Mouse (Mus musculus) forebrain, postnatal 0 days (tissue): Measurements from ENCODE around the gene Klf4. TPM values are rescaled to one million over a fixed set of nuclear protein-coding genes. Genes with fewer than 3 reads are reported as not detected.

Experiments
- ATAC-seq: fragments of 200-750 bp; cut with Nextera tagmentation; 2 replicates; pipeline ENCODE4 v1.8.0; 2017; ENCODE audit warnings: mild to moderate bottlenecking, moderate library complexity
- DNase-seq: peaks from one replicate; pipeline ENCODE4 v3.0.0-alpha.2; 2015
- H3K27ac ChIP-seq: fragments of 300-500 bp; sonication (generic); 2 replicates; pipeline ENCODE4 v1.5.1; 2014; ENCODE audit warnings: low read depth, mild to moderate bottlenecking, antibody characterized with exemption, low read length, moderate library complexity, mixed read lengths
- H3K27me3 ChIP-seq: fragments of 300-500 bp; sonication (generic); 2 replicates; pipeline ENCODE4 v1.6.1; 2014; ENCODE audit warnings: mild to moderate bottlenecking, low read length, mixed read lengths; ENCODE audit not compliant: insufficient read depth
- H3K36me3 ChIP-seq: fragments of 300-500 bp; sonication (generic); 2 replicates; pipeline ENCODE4 v1.6.1; 2014; ENCODE audit warnings: mild to moderate bottlenecking, moderate library complexity; ENCODE audit not compliant: insufficient read depth
- H3K4me1 ChIP-seq: fragments of 300-500 bp; sonication (generic); 2 replicates; pipeline ENCODE4 v1.6.1; 2014; ENCODE audit warnings: antibody characterized with exemption; ENCODE audit not compliant: insufficient read depth
- H3K4me2 ChIP-seq: fragments of 300-500 bp; sonication (generic); 2 replicates; pipeline ENCODE4 v1.6.1; 2014; ENCODE audit warnings: low read depth, mild to moderate bottlenecking, moderate library complexity
- H3K4me3 ChIP-seq: fragments of 300-500 bp; sonication (generic); 2 replicates; pipeline ENCODE4 v1.5.1; 2014; ENCODE audit warnings: low read depth, low read length, mixed read lengths
- H3K9ac ChIP-seq: fragments of 300-500 bp; sonication (generic); 2 replicates; pipeline ENCODE4 v1.6.1; 2014; ENCODE audit warnings: mild to moderate bottlenecking
- H3K9me3 ChIP-seq: fragments of 300-500 bp; sonication (generic); 2 replicates; pipeline ENCODE4 v1.6.1; 2016; ENCODE audit warnings: low read length
- CTCF ChIP-seq: sonication (generic); IDR thresholded peaks from 2 replicates; pipeline ENCODE4 v1.5.1; 2016; ENCODE audit warnings: antibody characterized with exemption, control low read depth, low read depth
- WGBS: fragments of 180-500 bp; shearing (Covaris S2); extraction: QIAGEN DNeasy Blood & Tissue Kit; methylation state at CpG from one replicate; pipeline ENCODE4 v1.1.7; 2014; 5-methylcytosine and 5-hydroxymethylcytosine counted together
- polyA plus RNA-seq: library from polyadenylated mRNA; unstranded; fragments of >200 nt; fragmentation: Nextera tagmentation; extraction: Ambion mirVana; gene quantifications from 2 replicates; pipeline ENCODE4 v1.2.1, GENCODE M21; 2015
- total RNA-seq: library from RNA; depleted of rRNA; stranded (reverse); fragments of >200 nt; gene quantifications from 2 replicates; pipeline ENCODE4 v1.2.3, GENCODE M21; 2014

The Klf4 gene
- total and polyA plus RNA-seq, 2 experiments from 2014 or later = 3.4 to 10.3 TPM

DNA sequence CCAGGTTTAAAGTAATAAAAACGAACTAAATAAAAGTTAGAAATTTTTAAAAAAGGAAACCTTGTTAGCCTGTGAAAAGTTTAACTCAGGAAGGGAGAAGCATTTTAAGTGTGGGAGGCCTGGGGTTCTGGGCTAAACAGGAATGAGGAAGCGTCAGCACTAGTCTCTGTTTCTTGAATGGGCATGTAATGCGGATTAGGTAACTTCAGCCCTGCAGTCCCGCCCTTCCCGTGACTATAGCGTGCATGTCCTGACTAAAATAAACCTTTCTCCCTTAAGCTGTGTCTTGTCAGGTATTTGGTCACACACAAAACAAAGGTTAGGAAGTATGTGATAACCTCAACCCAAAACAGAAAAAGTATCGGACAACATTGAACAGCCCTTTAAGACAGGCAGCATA lies 23.6 kb downstream of the Klf4 start:
- Histone ChIP-seq H3K9ac (no peak overlapping the region), H3K27me3 (no peaks in the 10 kb centered on the region), H3K36me3 (no peaks in the 10 kb centered on the region), H3K27ac (no peak overlapping the region), H3K4me2 (no peak overlapping the region), H3K4me1 (no peaks in the 10 kb centered on the region), H3K4me3 (no peak overlapping the region), H3K9me3 (no peaks in the 10 kb centered on the region)
- WGBS = 88% methylated on average over 7 of the region's 7 CpGs
- DNase-seq (no peak), ATAC-seq (no peak)
- TF ChIP-seq CTCF = no peak

DNA sequence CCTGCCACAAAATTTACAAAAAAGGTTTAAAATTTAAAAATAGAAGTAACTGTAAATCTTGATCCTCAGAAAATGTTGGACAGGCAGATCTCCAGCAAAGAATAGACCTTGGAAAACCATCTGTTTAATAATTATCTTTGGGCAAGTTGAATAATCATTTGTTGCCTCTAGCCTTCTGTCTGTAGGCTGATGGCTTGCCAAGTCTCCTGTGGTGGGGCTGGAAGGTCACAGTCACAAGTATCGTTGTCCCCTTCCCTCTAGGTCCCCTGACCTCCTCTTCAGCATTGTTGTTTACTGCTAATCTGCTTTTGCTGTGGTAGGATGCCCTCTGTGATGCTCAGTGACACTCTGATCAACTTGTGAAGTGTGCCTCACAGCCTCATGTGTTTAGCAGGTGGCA lies 33.6 kb downstream of the Klf4 start:
- H3K9ac ChIP-seq = no peak overlapping the region
- no peak overlapping the region for H3K27ac ChIP-seq
- no peak overlapping the region for H3K4me3 ChIP-seq
- ATAC-seq = no peak
- DNase-seq = no peak
- no peaks in the 10 kb centered on the region for H3K4me1 ChIP-seq
- H3K36me3 ChIP-seq = no peaks in the 10 kb centered on the region
- H3K4me2 ChIP-seq = no peak overlapping the region
- no peaks in the 10 kb centered on the region for H3K9me3 ChIP-seq
- 22% methylated on average over 1 of the region's 1 CpGs for WGBS
- H3K27me3 ChIP-seq = no peaks in the 10 kb centered on the region
- TF ChIP-seq CTCF = no peak

DNA sequence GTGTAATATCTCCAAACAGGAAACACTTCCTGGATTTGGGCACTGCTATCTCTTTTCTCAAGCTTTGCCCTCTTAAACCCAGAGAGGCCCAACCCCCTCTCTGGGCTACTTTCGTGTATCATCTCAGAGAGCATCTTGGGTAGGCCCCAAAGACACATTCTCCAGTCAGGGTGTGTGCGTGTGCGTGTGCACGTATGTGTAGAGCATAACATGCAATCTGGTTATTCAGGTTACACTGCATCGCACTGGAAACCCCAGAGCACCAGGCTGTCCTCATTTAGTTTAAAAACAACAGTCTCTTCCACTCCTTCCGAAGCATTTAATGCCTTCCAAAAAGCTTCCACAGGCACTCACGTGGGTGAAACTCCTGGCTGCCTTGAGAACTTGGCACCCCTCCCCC lies 35.9 kb downstream of the Klf4 start:
- Histone ChIP-seq H3K9me3 (no peaks in the 10 kb centered on the region), H3K36me3 (no peaks in the 10 kb centered on the region), H3K4me1 (no peaks in the 10 kb centered on the region), H3K4me3 (no peak overlapping the region), H3K27ac (no peak overlapping the region), H3K27me3 (no peaks in the 10 kb centered on the region), H3K4me2 (no peak overlapping the region), H3K9ac (no peak overlapping the region)
- DNase-seq = no peak
- ATAC-seq = no peak; the same call in 1 of the 2 replicates
- TF ChIP-seq CTCF = no peak
- WGBS = 86% methylated on average over 7 of the region's 7 CpGs

DNA sequence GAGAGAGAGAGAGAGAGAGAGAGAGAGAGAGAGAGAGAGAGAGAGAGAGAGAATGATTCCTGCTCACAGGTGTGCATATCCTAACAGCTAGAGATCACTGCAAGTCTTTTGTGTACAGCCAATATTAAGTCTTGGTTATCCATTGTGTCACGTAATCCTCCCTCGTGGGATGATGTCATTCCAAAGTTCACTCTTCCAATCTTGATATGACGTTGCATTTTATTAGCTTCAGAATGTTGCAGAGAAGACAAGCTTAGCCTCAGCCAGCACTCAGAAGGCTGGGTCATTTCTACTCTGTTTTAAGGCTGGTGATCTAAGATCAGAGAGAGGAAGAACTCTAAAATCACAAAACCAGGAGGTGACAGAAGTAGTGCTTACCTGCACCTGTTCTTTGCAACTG lies 39.0 kb downstream of the Klf4 start:
- Histone ChIP-seq H3K4me2 (no peak overlapping the region), H3K27me3 (no peaks in the 10 kb centered on the region), H3K4me3 (no peak overlapping the region), H3K27ac (no peak overlapping the region), H3K4me1 (no peaks in the 10 kb centered on the region), H3K36me3 (no peaks in the 10 kb centered on the region), H3K9me3 (no peaks in the 10 kb centered on the region), H3K9ac (no peak overlapping the region)
- no peak for TF ChIP-seq CTCF
- DNase-seq (no peak), ATAC-seq (no peak)
- 71% methylated on average over 3 of the region's 3 CpGs for WGBS

DNA sequence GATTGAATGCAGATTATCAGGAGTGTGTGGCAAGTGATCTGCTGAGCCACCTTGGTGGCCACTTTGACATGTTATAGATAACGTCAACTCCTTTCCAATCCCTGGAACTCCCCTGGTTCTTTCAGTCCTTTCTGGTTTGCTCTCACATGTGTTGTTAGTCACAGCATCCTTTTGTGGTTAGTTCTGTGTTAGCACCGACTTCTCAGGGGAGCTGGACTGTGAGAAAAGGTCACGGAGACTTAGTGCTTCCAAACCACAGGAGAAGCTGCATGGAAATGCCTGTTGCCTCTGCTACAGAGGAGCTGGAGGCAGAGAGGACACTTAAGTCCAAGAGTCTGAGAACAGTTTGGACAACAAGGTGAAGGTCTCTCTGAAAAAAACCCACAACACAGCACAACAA lies 42.9 kb downstream of the Klf4 start:
- no peak for DNase-seq
- H3K4me3 ChIP-seq = no peak overlapping the region
- TF ChIP-seq CTCF = no peak
- H3K4me1 ChIP-seq = no peaks in the 10 kb centered on the region
- no peak overlapping the region for H3K27ac ChIP-seq
- H3K9ac ChIP-seq = no peak overlapping the region
- 74% methylated on average over 3 of the region's 3 CpGs for WGBS
- H3K36me3 ChIP-seq = no peaks in the 10 kb centered on the region
- no peaks in the 10 kb centered on the region for H3K9me3 ChIP-seq
- H3K4me2 ChIP-seq = no peak overlapping the region
- H3K27me3 ChIP-seq = no peaks in the 10 kb centered on the region
- no peak for ATAC-seq

DNA sequence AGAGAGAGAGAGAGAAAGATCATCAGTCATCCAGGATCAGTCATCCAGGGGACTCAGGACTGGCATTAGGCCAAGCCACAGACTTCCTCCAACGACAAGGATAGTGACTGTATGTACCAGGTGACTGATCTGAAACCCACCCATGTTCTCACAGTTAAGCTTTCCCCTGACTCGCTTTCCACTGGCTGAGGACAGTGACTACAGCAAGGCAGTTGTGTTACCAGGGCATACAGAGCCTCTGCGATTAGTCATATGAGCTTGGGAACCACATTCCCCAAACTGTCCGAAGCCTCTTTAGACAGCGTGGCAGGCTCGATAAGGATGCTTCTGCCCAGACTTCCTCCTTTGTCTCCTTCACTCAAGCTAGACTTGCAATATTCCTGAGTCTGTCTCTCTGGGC lies 43.7 kb downstream of the Klf4 start:
- no peaks in the 10 kb centered on the region for H3K4me1 ChIP-seq
- TF ChIP-seq CTCF = no peak

DNA sequence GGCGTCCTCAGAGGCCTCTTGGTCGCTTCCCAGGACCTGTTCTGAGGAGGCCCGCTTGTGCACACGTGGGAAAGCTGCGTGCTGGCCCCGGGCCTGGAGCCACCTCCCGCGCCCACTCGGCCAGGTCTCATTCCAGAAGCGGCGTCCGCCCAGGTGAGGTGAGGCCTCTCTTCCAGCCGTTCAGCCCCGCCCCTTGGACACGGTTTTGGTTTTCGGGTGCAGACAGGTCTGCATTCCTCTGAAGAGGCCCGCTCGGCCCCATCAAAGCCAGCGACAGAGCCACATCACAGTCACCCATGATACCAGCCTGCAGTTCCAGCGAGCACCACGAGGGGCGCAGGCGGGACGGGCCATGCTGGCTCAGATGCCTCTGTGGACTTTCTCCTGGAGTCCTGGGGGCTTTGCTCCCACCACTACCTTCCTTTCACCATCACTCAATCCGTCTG lies 51.9 kb downstream of the Klf4 start:
- H3K9ac ChIP-seq = peak overlapping the region; percentile 39; the same call in 1 of the 2 replicates
- H3K4me1 ChIP-seq = no peaks in the 10 kb centered on the region
- no peak overlapping the region for H3K27ac ChIP-seq
- 17% methylated on average over 25 of the region's 25 CpGs for WGBS
- peak overlapping the region; percentile 48 for H3K4me2 ChIP-seq
- no peaks in the 10 kb centered on the region for H3K36me3 ChIP-seq
- H3K4me3 ChIP-seq = peak overlapping the region; percentile 18; the same call in 1 of the 2 replicates
- DNase-seq = peak; percentile 79
- peak; percentile 72 for ATAC-seq
- H3K27me3 ChIP-seq = no peaks in the 10 kb centered on the region
- H3K9me3 ChIP-seq = no peaks in the 10 kb centered on the region
- TF ChIP-seq CTCF = peak; percentile 94

More for the DNA sequence above, 43.7 kb downstream of the Klf4 start:
- no peaks in the 10 kb centered on the region for H3K9me3 ChIP-seq
- no peak overlapping the region for H3K9ac ChIP-seq
- H3K27ac ChIP-seq = no peak overlapping the region
- H3K36me3 ChIP-seq = no peaks in the 10 kb centered on the region
- H3K27me3 ChIP-seq = no peaks in the 10 kb centered on the region
- DNase-seq (no peak), ATAC-seq (no peak)
- no peak overlapping the region for H3K4me3 ChIP-seq
- WGBS = 81% methylated on average over 6 of the region's 6 CpGs
- no peak overlapping the region for H3K4me2 ChIP-seq

DNA sequence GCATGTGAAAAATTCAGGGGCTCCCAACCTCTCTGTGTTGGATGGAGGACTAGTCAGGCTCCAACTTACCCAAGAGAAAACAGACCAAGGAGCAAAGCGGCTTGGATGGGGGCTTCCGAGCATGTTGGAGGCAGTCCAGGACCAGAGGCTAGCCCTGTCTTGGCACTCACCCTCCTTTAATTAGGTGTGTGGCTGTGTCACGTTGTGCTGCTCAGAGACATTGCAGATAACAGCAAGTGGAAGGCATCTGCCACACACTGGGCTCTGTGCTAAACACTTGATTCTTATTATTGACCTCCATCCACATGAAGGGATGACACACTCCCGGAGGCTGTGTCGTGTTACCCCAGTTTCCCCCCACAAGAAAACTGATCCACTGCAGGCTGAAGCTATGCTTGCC lies 53.9 kb downstream of the Klf4 start:
- no peak overlapping the region for H3K4me2 ChIP-seq
- no peaks in the 10 kb centered on the region for H3K4me1 ChIP-seq
- no peaks in the 10 kb centered on the region for H3K27me3 ChIP-seq
- no peaks in the 10 kb centered on the region for H3K36me3 ChIP-seq
- H3K27ac ChIP-seq = no peak overlapping the region
- DNase-seq (no peak), ATAC-seq (no peak)
- 46% methylated on average over 5 of the region's 5 CpGs for WGBS
- no peak for TF ChIP-seq CTCF
- no peak overlapping the region for H3K4me3 ChIP-seq
- H3K9ac ChIP-seq = no peak overlapping the region
- H3K9me3 ChIP-seq = no peaks in the 10 kb centered on the region
